Mouse (Mus musculus) forebrain, embryonic 16.5 days (tissue): ENCODE results near the gene Rora. TPM values are rescaled to one million over a fixed set of nuclear protein-coding genes. Genes with fewer than 3 reads are reported as not detected.
A peak's percentile ranks its signal among the peaks of the same experiment; 100 is the strongest.

Experiments used
- ATAC-seq: fragments of 200-750 bp; cut with Nextera tagmentation; 2 replicates; pipeline ENCODE4 v1.8.0; 2017; ENCODE audit warnings: mild to moderate bottlenecking, moderate library complexity
- H3K27ac ChIP-seq: fragments of 300-500 bp; sonication (generic); 2 replicates; pipeline ENCODE4 v1.5.1; 2014; ENCODE audit warnings: low read length, control low read depth
- H3K27me3 ChIP-seq: fragments of 300-500 bp; sonication (generic); replicated peaks from 2 replicates; pipeline ENCODE4 v1.6.1; 2014; ENCODE audit warnings: low read length; ENCODE audit not compliant: control insufficient read depth, insufficient read depth
- H3K36me3 ChIP-seq: fragments of 300-500 bp; sonication (generic); 2 replicates; pipeline ENCODE4 v1.6.1; 2014; ENCODE audit not compliant: control insufficient read depth, insufficient read depth
- H3K4me1 ChIP-seq: fragments of 300-500 bp; sonication (generic); replicated peaks from 2 replicates; pipeline ENCODE4 v1.6.1; 2014; ENCODE audit warnings: low read length; ENCODE audit not compliant: control insufficient read depth, insufficient read depth
- H3K4me2 ChIP-seq: fragments of 300-500 bp; sonication (generic); 2 replicates; pipeline ENCODE4 v1.6.1; 2014; ENCODE audit warnings: mild to moderate bottlenecking, low read length, control low read depth
- H3K4me3 ChIP-seq: fragments of 300-500 bp; sonication (generic); replicated peaks from 2 replicates; pipeline ENCODE4 v1.5.1; 2014; ENCODE audit warnings: mild to moderate bottlenecking, low read length, control low read depth
- H3K9ac ChIP-seq: fragments of 300-500 bp; sonication (generic); replicated peaks from 2 replicates; pipeline ENCODE4 v1.6.1; 2014; ENCODE audit warnings: low read depth, low read length, control low read depth
- H3K9me3 ChIP-seq: fragments of 300-500 bp; sonication (generic); 2 replicates; pipeline ENCODE4 v1.6.1; 2016; ENCODE audit warnings: low read length; ENCODE audit not compliant: control insufficient read depth
- WGBS: fragments of 180-500 bp; shearing (Covaris S2); extraction: QIAGEN DNeasy Blood & Tissue Kit; methylation state at CpG from one replicate; pipeline ENCODE4 v1.1.7; 2014; 5-methylcytosine and 5-hydroxymethylcytosine counted together
- polyA plus RNA-seq: library from polyadenylated mRNA; unstranded; fragments of >200 nt; fragmentation: Nextera tagmentation; extraction: Ambion mirVana; gene quantifications from 2 replicates; pipeline ENCODE4 v1.2.1, GENCODE M21; 2015

Gene Rora
- 7.0 and 7.9 TPM in 2 replicates for polyA plus RNA-seq

DNA sequence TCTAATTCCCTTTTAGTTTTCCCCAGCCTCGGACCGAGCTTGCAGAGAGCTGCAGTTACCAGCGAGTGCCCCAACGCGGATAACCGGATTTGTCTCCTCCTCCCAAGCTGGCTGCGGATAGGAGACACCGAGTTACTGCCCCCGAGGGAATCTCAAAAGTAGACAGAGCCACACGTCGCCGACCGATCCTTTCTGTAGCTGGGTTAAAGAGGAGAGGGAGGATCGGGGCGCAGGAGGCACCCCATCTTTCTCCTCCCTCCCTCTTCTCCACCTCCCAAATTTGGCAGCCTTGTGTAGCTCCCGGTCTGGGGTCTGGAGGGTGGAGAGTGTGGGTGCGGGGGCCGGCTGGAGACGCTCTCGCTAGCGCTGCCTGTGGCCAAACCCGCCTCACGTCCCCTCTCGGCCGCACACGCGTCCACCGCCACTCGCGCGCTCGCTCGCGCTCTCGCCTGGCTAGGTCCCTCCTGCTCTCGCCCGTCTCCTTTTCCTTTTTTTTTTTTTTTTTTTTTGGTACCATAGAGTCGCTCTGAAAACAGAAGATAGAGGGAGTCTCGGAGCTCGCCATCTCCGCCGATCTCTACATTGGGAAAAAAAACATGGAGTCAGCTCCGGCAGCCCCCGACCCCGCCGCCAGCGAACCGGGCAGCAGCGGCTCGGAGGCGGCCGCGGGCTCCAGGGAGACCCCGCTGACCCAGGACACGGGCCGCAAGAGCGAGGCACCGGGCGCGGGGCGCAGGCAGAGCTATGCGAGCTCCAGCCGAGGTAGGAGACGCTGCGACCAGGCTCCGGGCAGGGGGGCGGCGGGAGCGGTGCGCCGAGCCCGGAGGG lies at the start of gene Rora:
Gene Rora (plus strand): TSS at position 576 of the 828 bp plus-strand sequence.
- 0% methylated on average over 65 of the region's 72 CpGs for WGBS
- peak; percentile 80 for ATAC-seq
- H3K9ac ChIP-seq = peak within 1 kb of the TSS; percentile 70

DNA sequence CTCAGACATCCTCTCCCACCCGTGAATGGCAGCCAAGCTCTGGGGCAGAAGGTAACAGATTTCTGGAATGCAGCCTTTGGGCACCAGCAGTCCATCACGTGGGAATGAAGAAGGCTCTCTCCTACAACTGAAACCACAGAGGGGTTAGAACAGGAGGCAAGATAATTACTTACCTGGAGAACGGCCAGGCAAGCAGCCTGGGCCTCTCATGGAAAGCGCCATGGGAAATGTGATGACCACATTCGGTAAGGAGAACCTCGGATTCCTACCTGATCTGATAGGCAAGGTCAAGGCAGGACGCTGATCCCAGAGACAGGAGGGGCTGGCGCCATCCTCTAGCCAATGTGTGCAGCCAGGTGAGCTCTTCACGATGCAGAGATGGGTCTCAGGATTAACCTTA lies 39.6 kb upstream of the Rora start:
- ATAC-seq = no peak
- WGBS = 86% methylated on average over 9 of the region's 9 CpGs

More for the DNA sequence above, at the start of gene Rora:
- peak within 1 kb of the TSS; percentile 59 for H3K4me3 ChIP-seq
- no peaks in the 10 kb centered on the region for H3K27me3 ChIP-seq
- H3K4me1 ChIP-seq = peaks cover 23% of the 10 kb centered on the region
- H3K36me3 ChIP-seq = no peaks in the 10 kb centered on the region
- H3K4me2 ChIP-seq = peak within 1 kb of the TSS; percentile 97
- peak within 1 kb of the TSS; percentile 79 for H3K27ac ChIP-seq
- no peaks in the 10 kb centered on the region for H3K9me3 ChIP-seq

DNA sequence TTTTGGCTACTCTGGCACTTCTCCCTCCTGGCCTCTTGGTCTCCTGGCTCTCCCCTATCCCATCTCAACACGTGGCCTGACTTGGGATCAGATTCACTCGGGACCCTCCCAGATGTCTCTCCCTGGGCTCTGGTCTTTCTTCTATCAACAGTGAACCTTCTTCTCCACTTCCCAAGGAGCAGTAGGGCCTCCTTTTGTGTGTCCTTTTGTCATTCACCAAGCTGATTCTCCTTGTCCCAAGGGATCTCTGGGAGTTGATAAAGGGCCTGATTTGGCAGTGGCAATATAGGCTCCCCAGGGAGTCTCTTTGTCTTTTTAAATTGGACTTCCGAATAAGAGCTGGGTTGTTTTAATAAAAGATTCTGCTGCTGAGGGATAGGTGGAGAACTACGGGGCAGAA lies 36.5 kb upstream of the Rora start:
- Histone ChIP-seq H3K36me3 (no peaks in the 10 kb centered on the region), H3K9me3 (no peaks in the 10 kb centered on the region), H3K27me3 (no peaks in the 10 kb centered on the region), H3K4me1 (no peaks in the 10 kb centered on the region), H3K4me3 (no peak overlapping the region), H3K4me2 (no peak overlapping the region), H3K27ac (no peak overlapping the region), H3K9ac (no peak overlapping the region)
- WGBS = 3% methylated on average over 4 of the region's 4 CpGs
- no peak for ATAC-seq

More for the DNA sequence above, 39.6 kb upstream of the Rora start:
- H3K9ac ChIP-seq = no peak overlapping the region
- H3K4me1 ChIP-seq = no peaks in the 10 kb centered on the region
- H3K9me3 ChIP-seq = no peaks in the 10 kb centered on the region
- H3K27me3 ChIP-seq = no peaks in the 10 kb centered on the region
- H3K36me3 ChIP-seq = no peaks in the 10 kb centered on the region
- H3K4me3 ChIP-seq = no peak overlapping the region
- no peak overlapping the region for H3K27ac ChIP-seq
- no peak overlapping the region for H3K4me2 ChIP-seq

DNA sequence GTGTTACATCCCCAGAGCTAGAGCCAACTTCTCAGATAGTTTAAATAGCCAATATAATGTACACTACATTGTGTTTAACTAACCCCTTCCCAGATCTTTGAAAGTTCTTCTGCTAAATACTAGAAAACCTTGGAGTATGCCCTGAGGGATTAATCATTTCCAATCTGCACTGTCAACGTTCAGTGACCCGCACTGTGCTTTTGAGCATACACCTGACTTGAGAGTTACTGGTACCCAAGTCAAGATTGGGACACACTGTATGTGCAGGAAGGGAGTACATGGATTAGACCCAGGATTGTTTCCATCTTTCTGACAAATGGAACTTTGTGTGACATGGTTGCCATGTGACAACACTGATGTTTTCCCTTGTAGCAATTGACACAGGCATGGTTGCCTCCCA lies 33.5 kb upstream of the Rora start:
- Histone ChIP-seq H3K4me3 (no peak overlapping the region), H3K36me3 (no peaks in the 10 kb centered on the region), H3K9ac (no peak overlapping the region), H3K4me2 (no peak overlapping the region), H3K4me1 (no peaks in the 10 kb centered on the region), H3K27me3 (no peaks in the 10 kb centered on the region), H3K9me3 (no peaks in the 10 kb centered on the region), H3K27ac (no peak overlapping the region)
- ATAC-seq = no peak
- WGBS = 91% methylated on average over 2 of the region's 2 CpGs

DNA sequence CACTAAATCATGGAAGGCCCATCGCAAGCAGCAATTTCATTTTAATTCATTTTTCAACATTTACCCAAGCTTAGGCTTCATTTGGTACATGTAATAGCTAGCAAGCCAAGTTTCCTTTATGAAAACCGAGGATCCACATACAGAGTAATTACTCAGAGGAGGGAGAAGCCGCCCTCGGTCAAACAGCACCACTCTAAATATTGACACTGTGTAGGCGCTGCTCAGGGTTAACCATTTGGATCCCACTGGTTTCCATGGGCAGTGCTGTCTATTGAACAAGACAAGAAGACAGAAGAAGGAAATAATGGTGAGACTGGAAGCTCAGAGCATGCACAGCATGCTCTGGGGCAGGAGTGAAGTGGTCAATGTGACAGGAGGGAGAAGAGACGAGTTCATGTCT lies 33.1 kb upstream of the Rora start:
- no peaks in the 10 kb centered on the region for H3K9me3 ChIP-seq
- H3K9ac ChIP-seq = no peak overlapping the region
- H3K36me3 ChIP-seq = no peaks in the 10 kb centered on the region
- H3K27me3 ChIP-seq = no peaks in the 10 kb centered on the region
- no peak overlapping the region for H3K27ac ChIP-seq
- H3K4me3 ChIP-seq = no peak overlapping the region
- H3K4me1 ChIP-seq = no peaks in the 10 kb centered on the region
- ATAC-seq = no peak
- 84% methylated on average over 6 of the region's 6 CpGs for WGBS
- no peak overlapping the region for H3K4me2 ChIP-seq

DNA sequence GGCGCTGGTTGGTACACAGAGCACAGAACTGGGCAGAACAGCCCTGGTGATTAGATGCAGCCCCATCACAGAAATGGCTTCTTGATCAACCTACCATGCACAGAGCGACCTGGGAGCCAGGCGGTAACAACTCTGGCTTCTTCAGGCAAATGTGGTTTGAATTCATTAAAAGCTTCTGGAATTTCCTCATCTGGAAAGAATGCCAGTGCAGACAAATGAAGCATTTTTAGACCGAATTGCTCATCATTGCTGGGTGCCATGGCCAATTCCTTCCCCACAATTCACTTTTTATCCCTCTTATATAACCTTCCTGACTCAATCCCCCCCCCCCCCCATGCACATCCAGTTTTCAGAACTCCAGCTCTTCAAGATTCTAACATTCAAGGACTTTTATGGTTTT lies 28.6 kb upstream of the Rora start:
- Histone ChIP-seq H3K4me1 (no peaks in the 10 kb centered on the region), H3K9ac (no peak overlapping the region), H3K27ac (no peak overlapping the region), H3K36me3 (no peaks in the 10 kb centered on the region), H3K27me3 (no peaks in the 10 kb centered on the region), H3K4me3 (no peak overlapping the region), H3K9me3 (no peaks in the 10 kb centered on the region), H3K4me2 (no peak overlapping the region)
- no peak for ATAC-seq
- 68% methylated on average over 4 of the region's 4 CpGs for WGBS

DNA sequence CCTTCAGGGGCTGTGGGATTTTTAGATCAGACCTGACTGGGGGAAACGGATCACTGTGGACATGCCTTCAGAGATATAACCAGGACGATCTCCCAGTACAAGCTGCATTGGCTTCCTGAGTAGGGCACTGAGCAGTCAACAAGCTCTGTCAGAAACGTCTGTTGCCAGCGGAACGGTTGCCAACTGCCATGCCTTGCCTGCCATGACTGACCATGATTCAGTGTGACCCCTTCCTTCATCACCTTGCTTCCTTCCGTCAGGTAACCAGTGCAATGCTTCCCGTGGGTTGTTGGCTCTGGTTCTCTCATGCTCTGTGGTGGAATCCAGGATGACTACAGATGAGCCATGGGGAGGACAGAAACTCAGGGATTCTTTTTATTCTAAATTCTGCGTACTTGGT lies 16.3 kb upstream of the Rora start:
- no peak for ATAC-seq
- no peak overlapping the region for H3K9ac ChIP-seq

DNA sequence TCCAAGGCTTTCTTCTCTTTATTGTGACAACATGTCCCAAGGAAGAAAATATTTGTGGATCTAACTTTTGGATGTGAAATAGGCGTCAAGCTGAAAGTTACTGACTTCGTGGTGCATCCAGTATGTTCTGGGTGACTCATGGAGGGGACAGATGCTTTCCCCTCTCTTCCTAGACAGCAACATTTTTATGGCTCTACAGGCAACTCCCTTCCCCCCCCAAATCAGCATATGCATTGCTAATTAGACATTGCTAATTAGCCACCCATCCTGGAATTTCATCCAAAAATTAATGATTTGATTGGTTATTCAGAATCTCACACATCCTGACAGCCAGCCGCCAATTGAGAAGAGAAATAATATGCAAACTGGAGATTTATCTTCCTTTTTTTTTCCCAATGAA lies 12.5 kb upstream of the Rora start:
- Histone ChIP-seq H3K27ac (no peak overlapping the region), H3K4me3 (no peak overlapping the region), H3K36me3 (no peaks in the 10 kb centered on the region), H3K9ac (no peak overlapping the region), H3K27me3 (no peaks in the 10 kb centered on the region), H3K9me3 (no peaks in the 10 kb centered on the region), H3K4me2 (no peak overlapping the region), H3K4me1 (peaks cover 5% of the 10 kb centered on the region; the same call in 1 of the 2 replicates)
- WGBS = 47% methylated on average over 3 of the region's 3 CpGs
- ATAC-seq = peak; percentile 61

More for the DNA sequence above, 16.3 kb upstream of the Rora start:
- Histone ChIP-seq H3K36me3 (no peaks in the 10 kb centered on the region), H3K4me1 (peaks cover 5% of the 10 kb centered on the region; the same call in 1 of the 2 replicates), H3K27me3 (no peaks in the 10 kb centered on the region), H3K27ac (no peak overlapping the region), H3K9me3 (no peaks in the 10 kb centered on the region), H3K4me3 (no peak overlapping the region), H3K4me2 (no peak overlapping the region)
- WGBS = 94% methylated on average over 8 of the region's 8 CpGs

DNA sequence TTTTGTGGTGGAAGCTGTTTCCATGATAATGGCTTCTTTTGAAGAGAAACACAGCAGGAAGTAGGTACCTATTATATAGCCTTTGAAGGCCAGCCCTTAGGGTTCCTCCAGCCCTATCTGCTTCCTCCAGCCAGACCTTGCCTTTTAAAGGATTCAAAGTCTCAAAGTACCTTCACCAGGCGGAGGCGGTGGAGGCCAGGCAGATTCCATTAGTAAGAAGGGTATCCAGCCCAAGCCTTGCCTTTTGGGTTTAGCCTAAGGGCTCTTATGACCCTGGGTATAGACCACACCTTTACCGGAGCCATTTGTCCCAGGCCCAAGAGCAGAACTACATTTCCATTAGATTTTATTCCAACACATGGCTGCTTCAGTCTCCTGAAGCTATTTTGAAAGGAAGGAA lies 5.5 kb upstream of the Rora start:
- Histone ChIP-seq H3K27me3 (no peaks in the 10 kb centered on the region), H3K4me2 (no peak overlapping the region), H3K9ac (no peak overlapping the region), H3K36me3 (no peaks in the 10 kb centered on the region), H3K4me1 (no peaks in the 10 kb centered on the region), H3K9me3 (no peaks in the 10 kb centered on the region), H3K27ac (no peak overlapping the region), H3K4me3 (no peak overlapping the region)
- WGBS = 69% methylated on average over 3 of the region's 3 CpGs
- ATAC-seq = no peak
